ENCODE assay signal across 8 mouse cellular contexts in the genomic region with DNA sequence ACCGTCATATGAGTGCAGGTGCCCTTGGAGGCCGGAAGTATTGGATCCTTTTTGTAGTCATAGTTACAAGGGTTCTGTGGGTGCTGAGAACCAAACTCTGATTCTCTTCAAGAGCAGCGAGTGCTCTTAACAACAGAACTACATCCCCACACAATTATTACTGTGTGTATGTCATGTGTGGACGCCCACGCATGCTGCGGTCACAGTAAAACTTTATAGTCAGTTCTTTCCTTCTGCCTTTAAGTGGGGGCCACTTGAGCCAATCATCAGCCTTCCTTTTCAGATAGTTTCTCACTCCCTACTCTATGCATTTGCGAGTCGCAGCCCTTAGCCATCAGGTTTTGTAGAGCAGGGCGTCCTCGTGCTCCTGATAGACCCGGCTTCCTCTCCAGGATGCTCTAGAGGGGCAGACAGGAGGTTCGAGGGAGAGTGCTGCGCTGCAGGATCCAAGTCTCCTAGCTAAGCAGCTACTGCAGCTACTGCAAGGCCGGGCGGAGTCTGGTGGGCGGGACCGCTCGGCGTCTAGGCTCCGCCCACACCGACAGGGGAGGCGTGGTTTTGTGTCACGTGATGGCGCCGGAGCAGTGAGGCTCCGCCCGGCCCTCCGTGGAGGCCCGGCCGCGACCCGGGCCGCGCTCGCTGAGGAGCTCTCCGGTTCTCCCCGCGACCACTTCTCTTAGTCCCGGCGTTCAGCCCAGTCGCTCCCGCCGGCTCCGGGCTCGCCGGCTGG. TPM values are rescaled to one million over a fixed set of nuclear protein-coding genes. Genes with fewer than 3 reads are reported as not detected.
DNase-seq lines count a peak whose midpoint lies in the region; ATAC-seq and TF ChIP-seq lines count a peak whose summit lies in the region.

A gene (plus strand): TSS at position 555 of the 730 bp plus-strand sequence.

- H3K36me3 ChIP-seq in heart, embryonic 10.5 days: no peaks in the 10 kb centered on the region
- no peaks in the 10 kb centered on the region for H3K36me3 ChIP-seq in kidney, embryonic 16.5 days (ENCODE audit: insufficient read depth, low read length)
- no peaks in the 10 kb centered on the region for H3K36me3 ChIP-seq in liver, adult 2 months (ENCODE audit: control insufficient read depth, insufficient read depth, low read length)
- H3K36me3 ChIP-seq in myocyte (ENCODE audit: control insufficient read depth, insufficient read depth): no peaks in the 10 kb centered on the region
- H3K36me3 ChIP-seq in splenic B cell, adult 2 months (ENCODE audit: control insufficient read depth, insufficient read depth, low read length, poor library complexity, severe bottlenecking): no peaks in the 10 kb centered on the region

- H3K79me2 ChIP-seq in liver, adult 2 months (ENCODE audit: control insufficient read depth, insufficient read depth, low read length): peaks cover 6% of the 10 kb centered on the region
- peaks cover 47% of the 10 kb centered on the region for H3K79me2 ChIP-seq in myocyte (ENCODE audit: control insufficient read depth, insufficient read depth)

- H3K4me2 ChIP-seq in kidney, embryonic 16.5 days (replicated peaks; ENCODE audit: low read depth, low read length): peak within 1 kb of the TSS; percentile 64
- H3K4me2 ChIP-seq in myocyte (ENCODE audit: low read depth): peak within 1 kb of the TSS; percentile 92

- no peak for TF ChIP-seq POLR2A in bone marrow macrophage, adult 2 months (IDR thresholded peaks at IDR 0.05; ENCODE audit: borderline replicate concordance, low read depth, low read length)
- TF ChIP-seq POLR2A in embryonic fibroblast, embryonic 13.5 days (IDR thresholded peaks at IDR 0.05; ENCODE audit: low read depth, low read length): peak; percentile 82
- TF ChIP-seq POLR2A in liver, adult 2 months (IDR thresholded peaks at IDR 0.05; ENCODE audit: extremely low read depth, insufficient read depth, low read length): peak; percentile 60; the same call in 1 of the 2 replicates
- peak; percentile 69 for TF ChIP-seq POLR2A in myocyte (IDR thresholded peaks at IDR 0.05; ENCODE audit: insufficient read length, low read depth)

- H3K4me1 ChIP-seq in bone marrow macrophage, adult 2 months (ENCODE audit: control insufficient read depth, insufficient read depth, low read length): peaks cover 29% of the 10 kb centered on the region
- H3K4me1 ChIP-seq in embryonic fibroblast, embryonic 13.5 days (ENCODE audit: control insufficient read depth, insufficient read depth, low read length): no peaks in the 10 kb centered on the region
- peaks cover 56% of the 10 kb centered on the region for H3K4me1 ChIP-seq in heart, embryonic 10.5 days
- H3K4me1 ChIP-seq in kidney, embryonic 16.5 days (ENCODE audit: insufficient read depth, low read length): peaks cover 40% of the 10 kb centered on the region
- H3K4me1 ChIP-seq in liver, adult 2 months (ENCODE audit: control insufficient read depth, insufficient read depth, low read length): 0 out of 2 replicates have a peak, but pooled peaks cover 4% of the 10 kb centered on the region

- H3K9me3 ChIP-seq in heart, embryonic 10.5 days: no peaks in the 10 kb centered on the region
- H3K9me3 ChIP-seq in kidney, embryonic 16.5 days (ENCODE audit: low read length): no peaks in the 10 kb centered on the region

- H3ac ChIP-seq in myocyte (ENCODE audit: control insufficient read depth, insufficient read length): peak within 1 kb of the TSS; percentile 71

- H3K9ac ChIP-seq in kidney, embryonic 16.5 days (replicated peaks; ENCODE audit: low read length): peak within 1 kb of the TSS; percentile 85
- H3K9ac ChIP-seq in liver, adult 2 months (ENCODE audit: low read depth, low read length): peak within 1 kb of the TSS; percentile 97

- peak within 1 kb of the TSS; percentile 30; the same call in 1 of the 2 replicates for H3K27ac ChIP-seq in bone marrow macrophage, adult 2 months (ENCODE audit: insufficient read depth, low read depth, low read length)
- H3K27ac ChIP-seq in embryonic fibroblast, embryonic 13.5 days (ENCODE audit: insufficient read depth, low read length): peak within 1 kb of the TSS; percentile 44
- H3K27ac ChIP-seq in heart, embryonic 10.5 days: peak within 1 kb of the TSS; percentile 97
- H3K27ac ChIP-seq in kidney, embryonic 16.5 days (ENCODE audit: low read length): peak within 1 kb of the TSS; percentile 79
- peak within 1 kb of the TSS; percentile 56; the same call in 1 of the 2 replicates for H3K27ac ChIP-seq in liver, adult 2 months (replicated peaks; ENCODE audit: insufficient read depth, low read depth, low read length)

- no peaks in the 10 kb centered on the region for H3K27me3 ChIP-seq in heart, embryonic 10.5 days (ENCODE audit: insufficient read depth, poor library complexity, severe bottlenecking)
- H3K27me3 ChIP-seq in kidney, embryonic 16.5 days (ENCODE audit: insufficient read depth, low read length): no peaks in the 10 kb centered on the region
- H3K27me3 ChIP-seq in liver, adult 2 months (ENCODE audit: control insufficient read depth, insufficient read depth, low read length): no peaks in the 10 kb centered on the region
- no peaks in the 10 kb centered on the region for H3K27me3 ChIP-seq in myocyte (ENCODE audit: control insufficient read depth, insufficient read depth, insufficient read length)
- H3K27me3 ChIP-seq in splenic B cell, adult 2 months (ENCODE audit: control insufficient read depth, insufficient read depth, low read length, poor library complexity, severe bottlenecking): no peaks in the 10 kb centered on the region

- 6% methylated on average over 46 of the region's 46 CpGs for WGBS in heart, embryonic 10.5 days
- WGBS in kidney, embryonic 16.5 days: 7% methylated on average over 46 of the region's 46 CpGs
- WGBS in liver, adult 2 months: 8% methylated on average over 46 of the region's 46 CpGs

- peak; percentile 93 for ATAC-seq in kidney, embryonic 16.5 days (ENCODE audit: low FRiP score, low TSS enrichment)

- peak within 1 kb of the TSS; percentile 85 for H3K4me3 ChIP-seq in bone marrow macrophage, adult 2 months (ENCODE audit: insufficient read depth, low read length)
- peak within 1 kb of the TSS; percentile 97 for H3K4me3 ChIP-seq in embryonic fibroblast, embryonic 13.5 days (ENCODE audit: insufficient read depth, low read length)
- H3K4me3 ChIP-seq in heart, embryonic 10.5 days: peak within 1 kb of the TSS; percentile 96
- peak within 1 kb of the TSS; percentile 75 for H3K4me3 ChIP-seq in kidney, embryonic 16.5 days (ENCODE audit: low read length)
- peak within 1 kb of the TSS; percentile 96 for H3K4me3 ChIP-seq in liver, adult 2 months (ENCODE audit: insufficient read depth, low read depth, low read length)
- peak within 1 kb of the TSS; percentile 61 for H3K4me3 ChIP-seq in myocyte

- no peak for TF ChIP-seq CTCF in bone marrow macrophage, adult 2 months (IDR thresholded peaks at IDR 0.05; ENCODE audit: low read depth, low read length)
- no peak for TF ChIP-seq CTCF in embryonic fibroblast, embryonic 13.5 days (IDR thresholded peaks at IDR 0.05; ENCODE audit: borderline replicate concordance, insufficient read depth, low read length)
- TF ChIP-seq CTCF in liver, adult 2 months (IDR thresholded peaks at IDR 0.05; ENCODE audit: low read depth, low read length): no peak

- DNase-seq in A20 (ENCODE audit: low read depth, low spot score): peak; percentile 93
- DNase-seq in heart, embryonic 10.5 days (ENCODE audit: low spot score): peak; percentile 95
- peak; percentile 68 for DNase-seq in liver, adult 2 months (ENCODE audit: extremely low read depth, low read depth, low spot score)
- DNase-seq in splenic B cell, adult 2 months (ENCODE audit: low read depth, low spot score): peak; percentile 95

TF ChIP-seq in myocyte, 11 proteins besides CTCF, POLR2A, EP300 and RAD21:
- no peak for TF ChIP-seq MAX (IDR thresholded peaks at IDR 0.05; ENCODE audit: low read depth)
- TF ChIP-seq SRF (IDR thresholded peaks at IDR 0.05; ENCODE audit: control insufficient read depth, insufficient read length, low read depth): no peak
- no peak for TF ChIP-seq REST (IDR thresholded peaks at IDR 0.05; ENCODE audit: insufficient read depth, insufficient read length)
- TF ChIP-seq MYOG (IDR thresholded peaks at IDR 0.05; ENCODE audit: control insufficient read depth in 1 of 3, insufficient read depth in 1 of 3, insufficient read length in 2 of 3, low read depth in 2 of 3): no peak
- no peak for TF ChIP-seq TCF3 (IDR thresholded peaks at IDR 0.05; ENCODE audit: insufficient read length, low read depth)
- peak; percentile 95 for TF ChIP-seq USF1 (IDR thresholded peaks at IDR 0.05; ENCODE audit: low read depth)
- no peak for TF ChIP-seq MYOD1 (IDR thresholded peaks at IDR 0.05; ENCODE audit: control insufficient read depth in 1 of 3, insufficient read length in 2 of 3, low read depth in 2 of 3)
- TF ChIP-seq POLR2AphosphoS2 (IDR thresholded peaks at IDR 0.05; ENCODE audit: insufficient read length, low read depth): peak; percentile 80

RNA-seq across cellular contexts. Expression of the gene that starts here (rescaled TPM):
- 21.0 and 26.1 TPM in 2 replicates for polyA plus RNA-seq in bone marrow macrophage, adult 2 months (2012; ENCODE audit: insufficient read depth, insufficient read length, missing spikeins)
- 130 and 134 TPM in 2 replicates for polyA plus RNA-seq in embryonic fibroblast, embryonic 13.5 days (2011; ENCODE audit: insufficient read length, low read depth, missing spikeins)
- 30.9 and 33.1 TPM in 2 replicates for polyA plus RNA-seq in heart, embryonic 10.5 days (2016; fragmentation: Nextera tagmentation; extraction: Ambion mirVana)
- polyA plus RNA-seq in kidney, embryonic 16.5 days (2015; fragmentation: Nextera tagmentation; extraction: Ambion mirVana): 79.2 and 81.3 TPM in 2 replicates
- total RNA-seq in liver, adult 2 months (2014; rRNA removed): 4.4 and 5.5 TPM in 2 replicates
- polyA plus RNA-seq in liver, adult 2 months (2012; rRNA removed): 2.1 and 2.9 TPM in 2 replicates
- polyA plus RNA-seq in myocyte (2012; fragmentation: generic; extraction: Trizol): 18.5 TPM

Comparison
In these comparisons a context has a peak if more than half of its experiments do, and no peak if none do; other contexts are left out.
1. Peak in every context shown above with its lines: DNase-seq, ATAC-seq, H3K4me3 ChIP-seq and H3K27ac ChIP-seq.
2. H3K27ac ChIP-seq: peak in every context shown above with its lines; median percentile 97 in heart, embryonic 10.5 days; 79 in kidney, embryonic 16.5 days; 56 in liver, adult 2 months; 44 in embryonic fibroblast, embryonic 13.5 days; 30 in bone marrow macrophage, adult 2 months.